Mouse (Mus musculus) megakaryocyte-erythroid progenitor cell, adult 5-6 weeks (primary cell): ENCODE data around the gene Olfm3. TPM values are rescaled to one million over a fixed set of nuclear protein-coding genes. Genes with fewer than 3 reads are reported as not detected.

Source experiments
- ATAC-seq: replicated peaks from 2 replicates; pipeline ENCODE4 v1.8.0; 2016; ENCODE audit warnings: mild to moderate bottlenecking, inconsistent platforms; ENCODE audit not compliant: severe bottlenecking, poor library complexity, low FRiP score, low TSS enrichment
- total RNA-seq, 2 experiments: library from RNA; stranded (forward) in 1 of 2; stranded (reverse) in 1 of 2; fragments of 200-1000, 215-1000 nt in 1 of 2; fragments of >200 nt in 1 of 2; fragmentation: Nextera tagmentation in 1 of 2; gene quantifications; 2 replicates each; pipeline ENCODE4 v1.2.3; 2014 to 2017

Olfm3 gene
- total RNA-seq, 2 experiments from 2014 or later, result not detected

GRCm38 (mm10) chr3:115049060-115049459 is 145.2 kb downstream of the Olfm3 start:
- no peak for ATAC-seq

- ATAC-seq, result no peak
These were observed 161.0 kb downstream of the Olfm3 start for GRCm38 (mm10) chr3:115064901-115065300.

- ATAC-seq, result no peak
These were observed 176.7 kb downstream of the Olfm3 start for GRCm38 (mm10) chr3:115080428-115081181.

- ATAC-seq, result no peak
These were observed 177.5 kb downstream of the Olfm3 start for GRCm38 (mm10) chr3:115081371-115081770.

GRCm38 (mm10) chr3:115082947-115083346 is 179.1 kb downstream of the Olfm3 start:
- ATAC-seq, result no peak

- ATAC-seq, result no peak
These were observed 184.4 kb downstream of the Olfm3 start for GRCm38 (mm10) chr3:115088281-115088680.

- ATAC-seq, result no peak
These were observed 186.8 kb downstream of the Olfm3 start for GRCm38 (mm10) chr3:115090670-115091069.

GRCm38 (mm10) chr3:115095496-115095895 is 191.6 kb downstream of the Olfm3 start:
- ATAC-seq, result no peak

- ATAC-seq, result no peak
These were observed 195.7 kb downstream of the Olfm3 start for GRCm38 (mm10) chr3:115099590-115099989.

GRCm38 (mm10) chr3:115104155-115104801 is 200.4 kb downstream of the Olfm3 start:
- no peak for ATAC-seq

GRCm38 (mm10) chr3:115104802-115105493 is 201.1 kb downstream of the Olfm3 start:
- no peak for ATAC-seq

- ATAC-seq, result no peak
These were observed 241.8 kb downstream of the Olfm3 start for GRCm38 (mm10) chr3:115145722-115146121.

GRCm38 (mm10) chr3:115146244-115146643 is 242.4 kb downstream of the Olfm3 start:
- no peak for ATAC-seq

GRCm38 (mm10) chr3:115158903-115159473 is 255.1 kb downstream of the Olfm3 start:
- ATAC-seq, result no peak

GRCm38 (mm10) chr3:115174625-115175024 is 270.7 kb downstream of the Olfm3 start:
- ATAC-seq, result no peak
